Mouse (Mus musculus) myocyte (in vitro differentiated cells): Measurements from ENCODE around the gene Mrpl58. TPM values are rescaled to one million over a fixed set of nuclear protein-coding genes. Genes with fewer than 3 reads are reported as not detected.
A peak's percentile ranks its signal among the peaks of the same experiment; 100 is the strongest.

Experiments
- H3K27me3 ChIP-seq: one replicate; pipeline ENCODE4 v1.6.1; 2011; ENCODE audit not compliant: control insufficient read depth, insufficient read depth, insufficient read length
- H3K36me3 ChIP-seq: one replicate; pipeline ENCODE4 v1.6.1; 2011; ENCODE audit not compliant: control insufficient read depth, insufficient read depth
- H3K4me2 ChIP-seq: one replicate; pipeline ENCODE4 v1.6.1; 2011; ENCODE audit warnings: low read depth, control low read depth
- H3K4me3 ChIP-seq: one replicate; pipeline ENCODE4 v1.5.1; 2011; ENCODE audit warnings: mild to moderate bottlenecking, control low read depth, moderate library complexity
- H3K79me2 ChIP-seq: one replicate; pipeline ENCODE4 v1.6.1; 2011; ENCODE audit not compliant: control insufficient read depth, insufficient read depth
- H3ac ChIP-seq: one replicate; pipeline ENCODE4 v1.6.1; 2011; ENCODE audit not compliant: control insufficient read depth, insufficient read length
- CEBPB ChIP-seq: IDR thresholded peaks from 2 replicates; pipeline ENCODE4 v1.6.1; 2011; ENCODE audit warnings: mild to moderate bottlenecking, moderate library complexity; ENCODE audit not compliant: poor library complexity, insufficient read depth, severe bottlenecking
- E2F4 ChIP-seq: IDR thresholded peaks from one replicate; pipeline ENCODE4 v1.6.1; 2011; ENCODE audit warnings: mild to moderate bottlenecking, control low read depth, moderate library complexity; ENCODE audit not compliant: insufficient read depth
- MAX ChIP-seq: IDR thresholded peaks from one replicate; pipeline ENCODE4 v1.6.1; 2011; ENCODE audit warnings: low read depth, mild to moderate bottlenecking, control low read depth
- MYOD1 ChIP-seq, 3 experiments: IDR thresholded peaks; one replicate each; pipeline ENCODE4 v1.6.1; 2011; ENCODE audit warnings: control low read depth in 2 of 3, low read depth in 2 of 3, mild to moderate bottlenecking in 2 of 3, moderate library complexity in 1 of 3; ENCODE audit not compliant: insufficient read length in 2 of 3, control insufficient read depth in 1 of 3
- MYOG ChIP-seq, 3 experiments: IDR thresholded peaks; one replicate each; pipeline ENCODE4 v1.6.1; 2011; ENCODE audit warnings: control low read depth in 2 of 3, low read depth in 2 of 3, mild to moderate bottlenecking in 2 of 3; ENCODE audit not compliant: insufficient read length in 2 of 3, control insufficient read depth in 1 of 3, insufficient read depth in 1 of 3
- POLR2A ChIP-seq: IDR thresholded peaks from one replicate; pipeline ENCODE4 v1.6.1; 2011; ENCODE audit warnings: low read depth, mild to moderate bottlenecking, control low read depth, moderate library complexity; ENCODE audit not compliant: insufficient read length
- POLR2AphosphoS2 ChIP-seq: IDR thresholded peaks from one replicate; pipeline ENCODE4 v1.6.1; 2011; ENCODE audit warnings: low read depth, control low read depth; ENCODE audit not compliant: insufficient read length
- REST ChIP-seq: IDR thresholded peaks from one replicate; pipeline ENCODE4 v1.6.1; 2011; ENCODE audit warnings: mild to moderate bottlenecking, control low read depth, moderate library complexity; ENCODE audit not compliant: insufficient read depth, insufficient read length
- SRF ChIP-seq: IDR thresholded peaks from one replicate; pipeline ENCODE4 v1.6.1; 2011; ENCODE audit warnings: low read depth; ENCODE audit not compliant: control insufficient read depth, insufficient read length
- TCF12 ChIP-seq: IDR thresholded peaks from one replicate; pipeline ENCODE4 v1.6.1; 2011; ENCODE audit warnings: mild to moderate bottlenecking, control low read depth; ENCODE audit not compliant: poor library complexity, insufficient read depth, severe bottlenecking
- TCF3 ChIP-seq: IDR thresholded peaks from one replicate; pipeline ENCODE4 v1.6.1; 2011; ENCODE audit warnings: low read depth, control low read depth; ENCODE audit not compliant: insufficient read length
- USF1 ChIP-seq: IDR thresholded peaks from one replicate; pipeline ENCODE4 v1.6.1; 2011; ENCODE audit warnings: low read depth, mild to moderate bottlenecking, control low read depth, moderate library complexity
- polyA plus RNA-seq: library from polyadenylated mRNA; unstranded; fragments of >200 nt; fragmentation: generic; extraction: Trizol; gene quantifications from one replicate; pipeline ENCODE4 v1.2.1, GENCODE M21; 2012; ENCODE audit warnings: missing spikeins

Mrpl58 gene
- polyA plus RNA-seq, 1 experiment: 201 TPM

- no peaks in the 10 kb centered on the region for H3K27me3 ChIP-seq
- H3K36me3 ChIP-seq: no peaks in the 10 kb centered on the region
- TF ChIP-seq TCF3 (no peak), MYOG (IDR thresholded peaks at IDR 0.05; ENCODE audit: control insufficient read depth in 1 of 3, insufficient read depth in 1 of 3, insufficient read length in 2 of 3, low read depth in 2 of 3) (no peak), SRF (no peak), E2F4 (no peak), USF1 (no peak), TCF12 (no peak), POLR2AphosphoS2 (no peak), MAX (no peak), POLR2A (no peak), REST (no peak), CEBPB (no peak), MYOD1 (IDR thresholded peaks at IDR 0.05; ENCODE audit: control insufficient read depth in 1 of 3, insufficient read length in 2 of 3, low read depth in 2 of 3) (no peak)
- H3K79me2 ChIP-seq: peaks cover 21% of the 10 kb centered on the region
- H3K4me3 ChIP-seq: no peak overlapping the region
- H3ac ChIP-seq: no peak overlapping the region
- H3K4me2 ChIP-seq: no peak overlapping the region
Measured at GRCm38 (mm10) chr11:115408266-115408920, 4.8 kb downstream of the Mrpl58 start.

- no peak overlapping the region for H3K4me3 ChIP-seq
- no peak overlapping the region for H3K4me2 ChIP-seq
- no peaks in the 10 kb centered on the region for H3K27me3 ChIP-seq
- no peak overlapping the region for H3ac ChIP-seq
- TF ChIP-seq REST: no peak
- TF ChIP-seq E2F4: no peak
- TF ChIP-seq CEBPB: no peak
- TF ChIP-seq USF1: no peak
- TF ChIP-seq SRF: no peak
- TF ChIP-seq POLR2AphosphoS2: no peak
- no peak for TF ChIP-seq TCF12
- TF ChIP-seq POLR2A: no peak
- no peak for TF ChIP-seq MYOD1 (IDR thresholded peaks at IDR 0.05; ENCODE audit: control insufficient read depth in 1 of 3, insufficient read length in 2 of 3, low read depth in 2 of 3)
- TF ChIP-seq TCF3: no peak
- no peak for TF ChIP-seq MYOG (IDR thresholded peaks at IDR 0.05; ENCODE audit: control insufficient read depth in 1 of 3, insufficient read depth in 1 of 3, insufficient read length in 2 of 3, low read depth in 2 of 3)
- no peak for TF ChIP-seq MAX
- H3K36me3 ChIP-seq: no peaks in the 10 kb centered on the region
- H3K79me2 ChIP-seq: peaks cover 10% of the 10 kb centered on the region
Measured at GRCm38 (mm10) chr11:115409556-115409955, 6.0 kb downstream of the Mrpl58 start.

- TF ChIP-seq MYOD1 (IDR thresholded peaks at IDR 0.05; ENCODE audit: control insufficient read depth in 1 of 3, insufficient read length in 2 of 3, low read depth in 2 of 3) (no peak), POLR2AphosphoS2 (no peak), MAX (no peak), USF1 (peak; percentile 45), TCF12 (no peak), E2F4 (no peak), REST (no peak), POLR2A (peak; percentile 84), SRF (no peak)
- Histone ChIP-seq H3K79me2 (peaks cover 33% of the 10 kb centered on the region), H3K27me3 (no peaks in the 10 kb centered on the region), H3K36me3 (peaks cover 5% of the 10 kb centered on the region), H3K4me2 (peak within 1 kb of the TSS; percentile 98), H3K4me3 (peak within 1 kb of the TSS; percentile 71), H3ac (peak within 1 kb of the TSS; percentile 78)
Measured at GRCm38 (mm10) chr11:115419531-115420237, 16.1 kb downstream of the Mrpl58 start, which contains the start of the genes Atp5h and Kctd2. TSS of gene Atp5h (minus strand) at chr11:115419962. TSS of gene Kctd2 (plus strand) at chr11:115420128.

- H3K4me2 ChIP-seq: peak overlapping the region; percentile 98
- TF ChIP-seq TCF3: no peak
- no peak for TF ChIP-seq CEBPB
- no peak for TF ChIP-seq E2F4
- no peak for TF ChIP-seq POLR2AphosphoS2
- no peak for TF ChIP-seq TCF12
- no peak for TF ChIP-seq USF1
- no peak for TF ChIP-seq MYOD1 (IDR thresholded peaks at IDR 0.05; ENCODE audit: control insufficient read depth in 1 of 3, insufficient read length in 2 of 3, low read depth in 2 of 3)
- TF ChIP-seq POLR2A: no peak
- TF ChIP-seq SRF: no peak
- TF ChIP-seq MYOG (IDR thresholded peaks at IDR 0.05; ENCODE audit: control insufficient read depth in 1 of 3, insufficient read depth in 1 of 3, insufficient read length in 2 of 3, low read depth in 2 of 3): no peak
- peak overlapping the region; percentile 78 for H3ac ChIP-seq
- H3K4me3 ChIP-seq: peak overlapping the region; percentile 71
- H3K27me3 ChIP-seq: no peaks in the 10 kb centered on the region
- peaks cover 5% of the 10 kb centered on the region for H3K36me3 ChIP-seq
- H3K79me2 ChIP-seq: peaks cover 33% of the 10 kb centered on the region
Measured at GRCm38 (mm10) chr11:115420336-115421190, 17.0 kb downstream of the Mrpl58 start.
